Mouse (Mus musculus): Measurements from ENCODE around the gene Gdpd5.

Gene Gdpd5

GRCm38 (mm10) chr7:99411047-99411779 is 30.0 kb downstream of the Gdpd5 start:
- POLR2A ChIA-PET = interaction anchor here in 3 of 4 experiments (0.5 to 1.5 kb wide), 10 partner anchors 10 to 284 kb away, joined by 3 to 4 read pairs (median 3); no protein-coding TSS in a partner anchor
- CTCF ChIA-PET = interaction anchor here in 3 of 4 experiments (0.6 to 1.1 kb wide), 5 partner anchors 16 to 1944 kb away, joined by 3 to 12 read pairs (median 3); no protein-coding TSS in a partner anchor

- POLR2A ChIA-PET = interaction anchor here in 1 of 4 experiments (0.6 kb wide), 1 partner anchor 1661 kb away, joined by 3 read pairs; no protein-coding TSS in a partner anchor
- CTCF ChIA-PET = no interaction called here
These were observed 33.8 kb downstream of the Gdpd5 start for GRCm38 (mm10) chr7:99415045-99415444.

GRCm38 (mm10) chr7:99419311-99419710 is 38.1 kb downstream of the Gdpd5 start:
- POLR2A ChIA-PET = interaction anchor here in 1 of 4 experiments (0.9 to 1.6 kb wide), 2 partner anchors 11 to 38 kb away, joined by 5 read pairs; partner anchors contain the start of gene Gdpd5
- CTCF ChIA-PET = interaction anchor here in 1 of 4 experiments (1.3 kb wide), 1 partner anchor 14 kb away, joined by 5 read pairs; no protein-coding TSS in a partner anchor

- ChIA-PET POLR2A (interaction anchor here (0.6 to 1.6 kb wide), 5 partner anchors 9 to 40 kb away, joined by 3 to 5 read pairs (median 3); partner anchors contain the start of gene Gdpd5 (in 1 of the 4)), CTCF (interaction anchor here in 2 of 4 experiments (0.7 to 1.4 kb wide), 3 partner anchors 18 to 49 kb away, joined by 3 to 13 read pairs (median 4); no protein-coding TSS in a partner anchor)
These were observed 39.8 kb downstream of the Gdpd5 start for GRCm38 (mm10) chr7:99421006-99421405.

- ChIA-PET POLR2A (interaction anchor here in 2 of 4 experiments (1.0 to 2.1 kb wide), 8 partner anchors 8 to 59 kb away, joined by 3 to 6 read pairs (median 4); partner anchors contain the start of gene Rps3 (in 1 of the 2)), CTCF (interaction anchor here in 3 of 4 experiments (0.5 to 1.8 kb wide), 6 partner anchors 10 to 1871 kb away, joined by 3 to 9 read pairs (median 3); no protein-coding TSS in a partner anchor)
These were observed 43.4 kb downstream of the Gdpd5 start for GRCm38 (mm10) chr7:99424538-99425155.

GRCm38 (mm10) chr7:99425706-99426105 is 44.5 kb downstream of the Gdpd5 start:
- ChIA-PET CTCF (interaction anchor here in 2 of 4 experiments (0.7 to 2.5 kb wide), 4 partner anchors 13 to 1870 kb away, joined by 3 to 8 read pairs (median 4); no protein-coding TSS in a partner anchor), POLR2A (interaction anchor here in 2 of 4 experiments (0.6 to 2.1 kb wide), 5 partner anchors 13 to 854 kb away, joined by 3 to 5 read pairs (median 4); partner anchors contain the start of gene Rps3 (in 1 of the 2))

GRCm38 (mm10) chr7:99427031-99427430 is 45.8 kb downstream of the Gdpd5 start:
- CTCF ChIA-PET = interaction anchor here (0.7 to 2.5 kb wide), 7 partner anchors 11 to 52 kb away, joined by 3 to 12 read pairs (median 4); no protein-coding TSS in a partner anchor
- POLR2A ChIA-PET = interaction anchor here in 3 of 4 experiments (0.6 to 2.2 kb wide), 7 partner anchors 11 to 48 kb away, joined by 3 to 8 read pairs (median 4); no protein-coding TSS in a partner anchor

- ChIA-PET POLR2A (interaction anchor here in 2 of 4 experiments (1.0 to 2.2 kb wide), 5 partner anchors 10 to 47 kb away, joined by 3 to 8 read pairs (median 4); partner anchors contain the start of gene Gdpd5 (in 1 of the 2)), CTCF (interaction anchor here (0.6 to 2.5 kb wide), 6 partner anchors 11 to 198 kb away, joined by 3 to 12 read pairs (median 6); partner anchors contain the start of gene Map6 (in 1 of the 4))
These were observed 46.8 kb downstream of the Gdpd5 start for GRCm38 (mm10) chr7:99427987-99428386.

- ChIA-PET CTCF (interaction anchor here in 1 of 4 experiments (0.6 kb wide), 1 partner anchor 10 kb away, joined by 3 read pairs; no protein-coding TSS in a partner anchor), POLR2A (interaction anchor here in 2 of 4 experiments (0.6 to 1.9 kb wide), 5 partner anchors 10 to 73 kb away, joined by 3 to 4 read pairs (median 3); partner anchors contain the start of gene Rps3 (in 1 of the 2))
These were observed 47.6 kb downstream of the Gdpd5 start for GRCm38 (mm10) chr7:99428836-99429235.

- POLR2A ChIA-PET = interaction anchor here in 2 of 4 experiments (0.6 to 1.9 kb wide), 12 partner anchors 9 to 545 kb away, joined by 3 to 6 read pairs (median 3); partner anchors contain the start of gene Gdpd5 (in 1 of the 2)
- CTCF ChIA-PET = interaction anchor here in 2 of 4 experiments (1.0 to 1.2 kb wide), 3 partner anchors 9 to 42 kb away, joined by 3 to 4 read pairs (median 3); no protein-coding TSS in a partner anchor
These were observed 48.6 kb downstream of the Gdpd5 start for GRCm38 (mm10) chr7:99429786-99430185.

GRCm38 (mm10) chr7:99430246-99430645 is 49.0 kb downstream of the Gdpd5 start:
- ChIA-PET POLR2A (interaction anchor here in 2 of 4 experiments (0.6 to 1.9 kb wide), 11 partner anchors 9 to 545 kb away, joined by 3 to 6 read pairs (median 3); partner anchors contain the start of gene Gdpd5 (in 2 of the 2)), CTCF (interaction anchor here in 2 of 4 experiments (0.6 to 1.2 kb wide), 4 partner anchors 9 to 560 kb away, joined by 3 to 4 read pairs (median 3); no protein-coding TSS in a partner anchor)

GRCm38 (mm10) chr7:99432248-99432647 is 51.0 kb downstream of the Gdpd5 start:
- ChIA-PET CTCF (interaction anchor here in 3 of 4 experiments (0.5 to 1.7 kb wide), 4 partner anchors 39 to 67 kb away, joined by 3 to 6 read pairs (median 4); no protein-coding TSS in a partner anchor), POLR2A (interaction anchor here in 3 of 4 experiments (1.0 to 1.5 kb wide), 4 partner anchors 21 to 57 kb away, joined by 3 to 4 read pairs (median 3); no protein-coding TSS in a partner anchor)

- CTCF ChIA-PET = interaction anchor here in 3 of 4 experiments (0.5 to 1.7 kb wide), 6 partner anchors 39 to 183 kb away, joined by 3 to 6 read pairs (median 4); no protein-coding TSS in a partner anchor
These were observed 51.6 kb downstream of the Gdpd5 start for GRCm38 (mm10) chr7:99432863-99433262.

GRCm38 (mm10) chr7:99434672-99435250 is 53.5 kb downstream of the Gdpd5 start:
- ChIA-PET POLR2A (interaction anchor here in 1 of 4 experiments (0.7 kb wide), 1 partner anchor 52 kb away, joined by 3 read pairs; no protein-coding TSS in a partner anchor), CTCF (interaction anchor here in 1 of 4 experiments (0.6 kb wide), 2 partner anchors 10 to 69 kb away, joined by 3 to 7 read pairs; no protein-coding TSS in a partner anchor)

More at GRCm38 (mm10) chr7:99432863-99433262, 51.6 kb downstream of the Gdpd5 start:
- POLR2A ChIA-PET = interaction anchor here in 3 of 4 experiments (0.8 to 1.5 kb wide), 5 partner anchors 8 to 45 kb away, joined by 3 to 4 read pairs (median 3); no protein-coding TSS in a partner anchor

- CTCF ChIA-PET = interaction anchor here in 1 of 4 experiments (1.0 to 2.3 kb wide), 2 partner anchors 9 to 62 kb away, joined by 4 to 9 read pairs; no protein-coding TSS in a partner anchor
- POLR2A ChIA-PET = interaction anchor here in 2 of 4 experiments (0.8 to 2.6 kb wide), 3 partner anchors 39 to 133 kb away, joined by 3 to 5 read pairs (median 3); no protein-coding TSS in a partner anchor
These were observed 55.3 kb downstream of the Gdpd5 start for GRCm38 (mm10) chr7:99436530-99436929.

- ChIA-PET CTCF (interaction anchor here (0.6 to 4.2 kb wide), 40 partner anchors 8 to 592 kb away, joined by 3 to 16 read pairs (median 4); partner anchors contain the start of gene Gdpd5 (in 2 of the 4)), POLR2A (interaction anchor here in 3 of 4 experiments (0.7 to 1.9 kb wide), 16 partner anchors 9 to 133 kb away, joined by 3 to 5 read pairs (median 4); partner anchors contain the start of genes Gdpd5 (in 2 of the 3) and Rps3 (in 1 of the 3))
These were observed 57.7 kb downstream of the Gdpd5 start for GRCm38 (mm10) chr7:99438881-99439280.

Data from embryonic stem cell, embryonic (primary cell).